10 mouse cellular contexts compared by ENCODE assay signal in the genomic region with DNA sequence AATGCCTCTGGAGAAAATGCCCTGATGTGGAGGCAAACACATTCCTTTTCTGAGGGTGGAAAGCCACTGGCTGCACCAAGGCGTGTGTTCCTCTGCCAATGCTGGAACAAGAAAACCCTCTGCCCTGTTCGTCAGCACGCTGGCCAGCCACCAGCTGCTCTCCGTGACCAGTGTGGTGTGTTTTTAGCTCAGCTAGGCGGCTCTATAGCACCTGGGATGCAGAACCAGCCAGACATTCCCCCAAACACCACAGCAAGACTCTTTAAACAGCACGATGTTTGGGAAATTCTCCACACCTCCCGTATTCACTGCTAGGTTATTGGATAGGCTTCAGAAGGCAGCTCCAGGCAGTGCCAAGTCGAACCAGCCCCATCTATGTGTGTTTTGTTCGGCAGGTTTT. TPM values are rescaled to one million over a fixed set of nuclear protein-coding genes. Genes with fewer than 3 reads are reported as not detected.
DNase-seq lines count a peak whose midpoint lies in the region; ATAC-seq and TF ChIP-seq lines count a peak whose summit lies in the region.
"Had no signal": no experiment of that assay in that cellular context is flagged by ENCODE, and none has a peak within 500 bp of the region (broad histone marks: within the 10 kb centered on the region; RNA-seq: fewer than 3 reads in every experiment).

No protein-coding gene starts in this region.

- no peaks in the 10 kb centered on the region for H3K27me3 ChIP-seq in liver, embryonic 15.5 days
- no peaks in the 10 kb centered on the region for H3K27me3 ChIP-seq in kidney, embryonic 15.5 days
- no peaks in the 10 kb centered on the region for H3K27me3 ChIP-seq in stomach, postnatal 0 days (ENCODE audit: control insufficient read depth, insufficient read depth, low read length)
- no peaks in the 10 kb centered on the region for H3K27me3 ChIP-seq in midbrain, embryonic 11.5 days (ENCODE audit: control insufficient read depth, insufficient read depth, low read length)

- no peak for TF ChIP-seq EP300 in stomach, postnatal 0 days (optimal IDR thresholded peaks at IDR 0.05)

- H3K4me3 ChIP-seq in liver, embryonic 15.5 days (replicated peaks) = no peak overlapping the region
- H3K4me3 ChIP-seq in kidney, embryonic 15.5 days (replicated peaks) = no peak overlapping the region
- H3K4me3 ChIP-seq in stomach, postnatal 0 days (ENCODE audit: low read depth, low read length) = no peak overlapping the region
- no peak overlapping the region for H3K4me3 ChIP-seq in midbrain, embryonic 11.5 days (ENCODE audit: low read depth, low read length)

- 65% methylated on average over 9 of the region's 9 CpGs for WGBS in liver, embryonic 15.5 days (ENCODE audit: insufficient replicate concordance)
- 69% methylated on average over 9 of the region's 9 CpGs for WGBS in kidney, embryonic 15.5 days
- 54% methylated on average over 9 of the region's 9 CpGs for whole genome bisulfite sequencing in stomach, postnatal 0 days
- WGBS in midbrain, embryonic 11.5 days = 86% methylated on average over 9 of the region's 9 CpGs

- H3K9me3 ChIP-seq in liver, embryonic 15.5 days (replicated peaks) = no peaks in the 10 kb centered on the region
- no peaks in the 10 kb centered on the region for H3K9me3 ChIP-seq in kidney, embryonic 15.5 days (replicated peaks)
- H3K9me3 ChIP-seq in stomach, postnatal 0 days (ENCODE audit: control insufficient read depth, low read length) = no peaks in the 10 kb centered on the region
- no peaks in the 10 kb centered on the region for H3K9me3 ChIP-seq in midbrain, embryonic 11.5 days (ENCODE audit: control insufficient read depth, low read length)

- H3K27ac ChIP-seq in liver, embryonic 15.5 days (replicated peaks) = no peak overlapping the region
- no peak overlapping the region for H3K27ac ChIP-seq in kidney, embryonic 15.5 days
- no peak overlapping the region for H3K27ac ChIP-seq in stomach, postnatal 0 days (replicated peaks)
- no peak overlapping the region for H3K27ac ChIP-seq in midbrain, embryonic 11.5 days (ENCODE audit: low read depth, low read length)

- no peak overlapping the region for H3K9ac ChIP-seq in liver, embryonic 15.5 days
- no peak overlapping the region for H3K9ac ChIP-seq in kidney, embryonic 15.5 days
- no peak overlapping the region for H3K9ac ChIP-seq in stomach, postnatal 0 days (ENCODE audit: low read length)
- H3K9ac ChIP-seq in midbrain, embryonic 11.5 days (ENCODE audit: low read length) = no peak overlapping the region
- H3K9ac ChIP-seq: lung, embryonic 14.5 days had no signal

- 0 out of 2 replicates have a peak overlapping the region, but pooled peaks have one; percentile 18 for H3K4me2 ChIP-seq in liver, embryonic 15.5 days
- H3K4me2 ChIP-seq in kidney, embryonic 15.5 days = peak overlapping the region; percentile 10; the same call in 1 of the 2 replicates
- no peak overlapping the region for H3K4me2 ChIP-seq in stomach, postnatal 0 days (replicated peaks; ENCODE audit: low read depth)
- no peak overlapping the region for H3K4me2 ChIP-seq in midbrain, embryonic 11.5 days

- H3K36me3 ChIP-seq in liver, embryonic 15.5 days (replicated peaks) = no peaks in the 10 kb centered on the region
- no peaks in the 10 kb centered on the region for H3K36me3 ChIP-seq in kidney, embryonic 15.5 days
- H3K36me3 ChIP-seq in stomach, postnatal 0 days (ENCODE audit: control insufficient read depth, insufficient read depth, low read length) = no peaks in the 10 kb centered on the region
- H3K36me3 ChIP-seq in midbrain, embryonic 11.5 days (ENCODE audit: control insufficient read depth, insufficient read depth, low read length) = no peaks in the 10 kb centered on the region

- TF ChIP-seq CTCF in stomach, postnatal 0 days (IDR thresholded peaks at IDR 0.05; ENCODE audit: low read depth) = 0 out of 2 replicates have a peak, but pooled peaks have one; percentile 9

- intact Hi-C loops in heart, postnatal 10 days (cut with DNase I) = no loop called here

- peak; percentile 25 to 29 for DNase-seq in heart, postnatal 10 days
- no peak for DNase-seq in heart, adult 9 months (ENCODE audit: low spot score in 2 of 2)
- no peak for DNase-seq in liver
- peak; percentile 21 for DNase-seq in stomach, postnatal 0 days (ENCODE audit: low spot score)
- DNase-seq in midbrain, embryonic 11.5 days (ENCODE audit: low spot score, missing footprints) = no peak
- DNase-seq: adrenal gland, adult 8-10 months; cerebellum, adult 8-10 months; lung, embryonic 14.5 days had no signal

- ATAC-seq in liver, embryonic 15.5 days (ENCODE audit: insufficient read depth) = no peak
- peak; percentile 27; the same call in 1 of the 2 replicates for ATAC-seq in kidney, embryonic 15.5 days (replicated peaks; ENCODE audit: low FRiP score)
- no peak for ATAC-seq in stomach, postnatal 0 days (ENCODE audit: low FRiP score, low TSS enrichment)
- ATAC-seq in midbrain, embryonic 11.5 days (ENCODE audit: low FRiP score) = no peak

- H3K4me1 ChIP-seq in liver, embryonic 15.5 days (replicated peaks) = no peaks in the 10 kb centered on the region
- peaks cover 15% of the 10 kb centered on the region for H3K4me1 ChIP-seq in kidney, embryonic 15.5 days
- H3K4me1 ChIP-seq in stomach, postnatal 0 days (replicated peaks; ENCODE audit: control insufficient read depth, insufficient read depth) = no peaks in the 10 kb centered on the region
- no peaks in the 10 kb centered on the region for H3K4me1 ChIP-seq in midbrain, embryonic 11.5 days (ENCODE audit: control insufficient read depth, insufficient read depth, low read length)

RNA-seq across cellular contexts. Expression of gene Igfbp7, which starts 25.7 kb away (rescaled TPM):
- 100 to 1,000 TPM; 435 to 466 TPM for total RNA-seq in heart, postnatal 10 days (2021)
- polyA plus RNA-seq in liver, embryonic 15.5 days (2015; fragmentation: Nextera tagmentation; extraction: Ambion mirVana) = 24.3 and 30.7 TPM in 2 replicates
- polyA plus RNA-seq in kidney, embryonic 15.5 days (2015; fragmentation: Nextera tagmentation; extraction: Ambion mirVana) = 343 and 354 TPM in 2 replicates
- polyA plus RNA-seq in stomach, postnatal 0 days (2015; fragmentation: Nextera tagmentation; extraction: Ambion mirVana) = 421 and 437 TPM in 2 replicates
- polyA plus RNA-seq in midbrain, embryonic 11.5 days (2014; fragmentation: Nextera tagmentation; extraction: Ambion mirVana) = 25.1 and 26.8 TPM in 2 replicates

Comparison
In these comparisons a context has a peak if more than half of its experiments do, and no peak if none do; other contexts are left out.
1. DNase-seq: peak in heart, postnatal 10 days (2 of 2) and stomach, postnatal 0 days (single experiment); none in heart, adult 9 months (0 of 2), liver (single experiment) and midbrain, embryonic 11.5 days (single experiment).
2. H3K4me2 ChIP-seq: peak in liver, embryonic 15.5 days (single experiment) and kidney, embryonic 15.5 days (single experiment); none in stomach, postnatal 0 days (single experiment) and midbrain, embryonic 11.5 days (single experiment).
3. RNA of gene Igfbp7, which starts 25.7 kb away (polyA plus RNA-seq): 421 to 437 TPM in stomach, postnatal 0 days and 343 to 354 TPM in kidney, embryonic 15.5 days; 25.1 to 26.8 TPM in midbrain, embryonic 11.5 days and 24.3 to 30.7 TPM in liver, embryonic 15.5 days; every median in the first group is over 10 times any median in the second.